Mouse (Mus musculus) cerebellum, adult 2 months (tissue): ENCODE data around the gene Gucy2e. TPM values are rescaled to one million over a fixed set of nuclear protein-coding genes. Genes with fewer than 3 reads are reported as not detected.

Source experiments
- DNase-seq, 2 experiments: peaks; one replicate each; pipeline ENCODE4 v3.0.0; 2021
- H3K27ac ChIP-seq: fragments of 200-500 bp; 2 replicates; pipeline ENCODE4 v1.5.1; 2012; ENCODE audit warnings: low read length, control low read depth, inconsistent platforms; ENCODE audit not compliant: insufficient read depth
- H3K27me3 ChIP-seq: fragments of 200-500 bp; 2 replicates; pipeline ENCODE4 v1.6.1; 2012; ENCODE audit warnings: inconsistent platforms, mild to moderate bottlenecking, low read length, moderate library complexity; ENCODE audit not compliant: control insufficient read depth, insufficient read depth
- H3K4me1 ChIP-seq: fragments of 200-500 bp; 2 replicates; pipeline ENCODE4 v1.6.1; 2011; ENCODE audit warnings: low read length; ENCODE audit not compliant: control insufficient read depth, insufficient read depth
- H3K4me3 ChIP-seq: fragments of 200-500 bp; replicated peaks from 2 replicates; pipeline ENCODE3; 2011; ENCODE audit warnings: mild to moderate bottlenecking, low read depth, low read length, control low read depth; ENCODE audit not compliant: insufficient read depth
- CTCF ChIP-seq: fragments of 200-500 bp; IDR thresholded peaks from 2 replicates; pipeline ENCODE4 v1.5.1; 2011; ENCODE audit warnings: low read depth, mild to moderate bottlenecking, control low read depth, low read length, moderate library complexity, borderline replicate concordance; ENCODE audit not compliant: insufficient read depth
- POLR2A ChIP-seq: fragments of 200-500 bp; IDR thresholded peaks from 2 replicates; pipeline ENCODE4 v1.6.1; 2011; ENCODE audit warnings: low read length, control low read depth, borderline replicate concordance; ENCODE audit not compliant: insufficient read depth
- WGBS: fragments of 180-500 bp; shearing (Covaris S2); methylation state at CpG from one replicate; pipeline ENCODE4 v1.1.7; 2018; 5-methylcytosine and 5-hydroxymethylcytosine counted together
- polyA plus RNA-seq: library from polyadenylated mRNA; depleted of rRNA; stranded (reverse); fragments of >200 nt; gene quantifications from 2 replicates; pipeline ENCODE4 v1.2.3, GENCODE M21; 2012; rRNA removed

Gene Gucy2e
- 1.4 and 1.8 TPM in 2 replicates for polyA plus RNA-seq

- Histone ChIP-seq H3K4me1 (no peaks in the 10 kb centered on the region), H3K27ac (peak within 1 kb of the TSS; percentile 91), H3K4me3 (peak within 1 kb of the TSS; percentile 80), H3K27me3 (no peaks in the 10 kb centered on the region)
- no peak for DNase-seq
- TF ChIP-seq CTCF (no peak), POLR2A (no peak)
- 48% methylated on average over 13 of the region's 13 CpGs for WGBS
Measured at GRCm38 (mm10) chr11:69236926-69237260, at the start of gene Gucy2e. Gene Gucy2e, minus strand, starts transcription at chr11:69237036.

DNA sequence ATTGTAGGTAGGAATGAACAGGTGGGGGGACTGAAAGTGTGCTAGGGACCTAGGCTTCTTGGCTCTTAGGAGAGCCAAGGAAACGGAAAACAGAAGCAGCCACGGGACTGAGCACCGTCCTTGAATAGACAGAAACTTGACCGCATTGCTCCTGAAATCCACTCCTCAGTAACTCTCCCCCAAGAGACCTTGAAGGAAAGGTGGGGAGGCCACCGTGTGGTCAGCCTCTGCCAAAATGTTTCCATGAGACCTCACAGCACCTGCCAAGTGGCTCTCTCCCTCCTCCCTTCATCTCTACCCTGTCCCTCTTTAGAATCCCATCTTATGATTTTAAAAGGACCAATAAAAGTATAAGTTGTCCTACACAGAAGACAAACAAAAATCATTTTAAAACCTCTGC is 40.4 kb upstream of the Gucy2e start:
- TF ChIP-seq CTCF (no peak), POLR2A (no peak)
- 66% methylated on average over 5 of the region's 5 CpGs for WGBS
- peaks cover under 1% of the 10 kb centered on the region; the same call in 1 of the 2 replicates for H3K4me1 ChIP-seq
- DNase-seq = no peak
- H3K27ac ChIP-seq = no peak overlapping the region
- no peaks in the 10 kb centered on the region for H3K27me3 ChIP-seq
- no peak overlapping the region for H3K4me3 ChIP-seq

DNA sequence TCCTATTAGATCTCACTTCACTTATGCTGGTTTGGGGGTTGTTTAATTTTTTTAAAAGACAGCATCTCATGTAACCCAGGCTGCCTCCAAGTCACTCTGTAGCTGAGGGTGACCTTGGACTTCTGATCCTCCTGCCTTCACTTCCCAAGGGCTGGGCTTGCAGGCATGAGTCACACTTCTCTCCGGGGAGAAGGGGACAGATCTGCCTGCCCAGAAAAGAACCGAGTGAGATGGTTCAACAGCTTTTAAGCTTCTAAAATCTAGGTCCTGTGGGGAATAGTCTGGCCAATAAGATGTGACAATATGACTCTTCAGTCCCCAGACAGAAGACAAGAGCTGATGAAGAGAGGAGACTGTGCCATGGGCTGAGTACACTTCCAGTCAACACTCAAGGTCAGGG is 39.2 kb upstream of the Gucy2e start:
- no peaks in the 10 kb centered on the region for H3K27me3 ChIP-seq
- WGBS = 48% methylated on average over 2 of the region's 2 CpGs
- no peak for TF ChIP-seq POLR2A
- no peak for TF ChIP-seq CTCF
- H3K27ac ChIP-seq = no peak overlapping the region
- peaks cover 3% of the 10 kb centered on the region; the same call in 1 of the 2 replicates for H3K4me1 ChIP-seq
- no peak overlapping the region for H3K4me3 ChIP-seq
- DNase-seq = no peak

DNA sequence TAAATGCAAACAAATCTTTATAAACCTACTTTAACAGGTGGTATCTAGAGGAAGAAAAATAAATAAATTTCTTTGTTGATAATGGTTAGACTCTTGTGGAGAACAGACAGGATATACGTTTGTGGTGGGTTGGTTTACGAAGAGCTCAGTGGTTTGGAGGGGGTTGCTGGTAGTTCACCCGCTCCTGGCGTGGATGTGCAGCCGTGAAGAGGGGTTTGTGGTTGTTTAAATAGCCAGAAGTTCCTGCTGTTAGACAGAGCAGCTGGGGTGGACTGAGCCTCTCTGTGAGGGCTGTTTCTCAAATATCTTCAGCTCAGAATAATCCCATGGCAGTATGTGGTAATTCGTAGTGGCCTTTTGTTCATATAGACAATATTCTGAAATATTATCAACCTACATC is 38.8 kb upstream of the Gucy2e start:
- 70% methylated on average over 6 of the region's 6 CpGs for WGBS
- no peak for DNase-seq

GRCm38 (mm10) chr11:69272122-69272740 is 35.4 kb upstream of the Gucy2e start:
- peak; percentile 66 to 78 for DNase-seq
- H3K27ac ChIP-seq = no peak overlapping the region
- TF ChIP-seq POLR2A (no peak), CTCF (peak; percentile 58)
- peaks cover 3% of the 10 kb centered on the region; the same call in 1 of the 2 replicates for H3K4me1 ChIP-seq
- no peak overlapping the region for H3K4me3 ChIP-seq
- no peaks in the 10 kb centered on the region for H3K27me3 ChIP-seq
- WGBS = 27% methylated on average over 16 of the region's 16 CpGs

More for the DNA sequence above, 38.8 kb upstream of the Gucy2e start:
- TF ChIP-seq CTCF = no peak
- no peaks in the 10 kb centered on the region for H3K27me3 ChIP-seq
- H3K4me1 ChIP-seq = peaks cover 3% of the 10 kb centered on the region; the same call in 1 of the 2 replicates
- H3K27ac ChIP-seq = no peak overlapping the region
- H3K4me3 ChIP-seq = no peak overlapping the region

GRCm38 (mm10) chr11:69269575-69269974 is 32.7 kb upstream of the Gucy2e start:
- peak; percentile 79 to 81 for DNase-seq
- Histone ChIP-seq H3K27ac (no peak overlapping the region), H3K27me3 (no peaks in the 10 kb centered on the region), H3K4me1 (peaks cover 12% of the 10 kb centered on the region; the same call in 1 of the 2 replicates), H3K4me3 (no peak overlapping the region)
- peak; percentile 69 for TF ChIP-seq CTCF
- no peak for TF ChIP-seq POLR2A
- 13% methylated on average over 13 of the region's 13 CpGs for WGBS

- 89% methylated on average over 13 of the region's 13 CpGs for WGBS
- Histone ChIP-seq H3K27me3 (no peaks in the 10 kb centered on the region), H3K4me1 (peaks cover 12% of the 10 kb centered on the region; the same call in 1 of the 2 replicates), H3K4me3 (no peak overlapping the region), H3K27ac (no peak overlapping the region)
- TF ChIP-seq CTCF = no peak
- no peak for TF ChIP-seq POLR2A
- no peak for DNase-seq
Measured at GRCm38 (mm10) chr11:69268100-69268499, 31.3 kb upstream of the Gucy2e start.

DNA sequence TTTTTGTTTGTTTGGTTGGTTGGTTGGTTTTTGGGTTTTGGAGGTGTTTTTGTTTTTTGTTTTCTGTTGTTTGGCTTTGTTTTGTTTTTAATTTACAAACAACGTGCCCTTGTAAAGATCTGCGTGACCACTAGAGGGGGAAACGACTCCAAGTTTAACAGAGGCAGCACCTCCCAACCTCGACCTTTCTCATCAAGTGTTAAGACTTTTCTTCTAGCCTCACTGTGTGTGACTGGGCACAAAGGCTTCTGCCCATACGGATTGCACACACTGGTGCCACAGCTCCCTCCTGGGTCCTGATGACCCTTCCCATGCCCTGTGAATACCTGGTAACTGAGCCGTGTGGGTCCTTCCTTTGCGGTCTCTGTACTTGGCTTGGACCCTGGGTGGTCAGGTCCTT is 30.5 kb upstream of the Gucy2e start:
- peak; percentile 20 to 24 for DNase-seq
- no peaks in the 10 kb centered on the region for H3K27me3 ChIP-seq
- H3K4me3 ChIP-seq = no peak overlapping the region
- TF ChIP-seq CTCF = peak; percentile 62; the same call in 1 of the 2 replicates
- no peak for TF ChIP-seq POLR2A
- WGBS = 28% methylated on average over 7 of the region's 7 CpGs
- H3K4me1 ChIP-seq = peaks cover 12% of the 10 kb centered on the region; the same call in 1 of the 2 replicates
- no peak overlapping the region for H3K27ac ChIP-seq

- WGBS = 5% methylated on average over 10 of the region's 10 CpGs
- no peak for TF ChIP-seq CTCF
- peak; percentile 31; the same call in 1 of the 2 replicates for TF ChIP-seq POLR2A
- Histone ChIP-seq H3K4me3 (peak overlapping the region; percentile 50), H3K4me1 (peaks cover 10% of the 10 kb centered on the region; the same call in 1 of the 2 replicates), H3K27ac (peak overlapping the region; percentile 36), H3K27me3 (no peaks in the 10 kb centered on the region)
- DNase-seq = peak; percentile 61 to 75
Measured at GRCm38 (mm10) chr11:69266253-69266652, 29.4 kb upstream of the Gucy2e start.
